In genomic region chr2:172558674-172559468, GRCm38 (mm10) we compare ENCODE assay signal across 21 mouse cellular contexts. TPM values are rescaled to one million over a fixed set of nuclear protein-coding genes. Genes with fewer than 3 reads are reported as not detected.
DNase-seq lines count a peak whose midpoint lies in the region; ATAC-seq lines count a peak whose summit lies in the region.
"Had no signal": no experiment of that assay in that cellular context is flagged by ENCODE, and none has a peak within 500 bp of the region (broad histone marks: within the 10 kb centered on the region; RNA-seq: fewer than 3 reads in every experiment).

No protein-coding gene starts in this region.

- H3K27me3 ChIP-seq in kidney, embryonic 14.5 days (ENCODE audit: control insufficient read depth, insufficient read depth, low read length) = peaks cover 39% of the 10 kb centered on the region
- peaks cover 59% of the 10 kb centered on the region for H3K27me3 ChIP-seq in forebrain, embryonic 13.5 days
- H3K27me3 ChIP-seq in heart, embryonic 11.5 days (ENCODE audit: control insufficient read depth, insufficient read depth, low read length) = peaks cover 35% of the 10 kb centered on the region
- peaks cover 80% of the 10 kb centered on the region for H3K27me3 ChIP-seq in hindbrain, embryonic 14.5 days (ENCODE audit: control insufficient read depth, insufficient read depth, low read length)

- H3K9me3 ChIP-seq in kidney, embryonic 14.5 days (ENCODE audit: control insufficient read depth, low read length) = no peaks in the 10 kb centered on the region
- no peaks in the 10 kb centered on the region for H3K9me3 ChIP-seq in forebrain, embryonic 13.5 days (replicated peaks)
- no peaks in the 10 kb centered on the region for H3K9me3 ChIP-seq in heart, embryonic 11.5 days (replicated peaks; ENCODE audit: control insufficient read depth, low read length)
- no peaks in the 10 kb centered on the region for H3K9me3 ChIP-seq in hindbrain, embryonic 14.5 days (ENCODE audit: control insufficient read depth, low read length)
- H3K9me3 ChIP-seq: liver, embryonic 12.5 days; stomach, embryonic 15.5 days had no signal

- no peak overlapping the region for H3K4me3 ChIP-seq in kidney, embryonic 14.5 days (ENCODE audit: low read length)
- H3K4me3 ChIP-seq in forebrain, embryonic 13.5 days = no peak overlapping the region
- no peak overlapping the region for H3K4me3 ChIP-seq in heart, embryonic 11.5 days (ENCODE audit: low read depth, low read length)
- no peak overlapping the region for H3K4me3 ChIP-seq in hindbrain, embryonic 14.5 days (replicated peaks; ENCODE audit: low read length)
- H3K4me3 ChIP-seq: left cerebral cortex, adult 2 months; liver, embryonic 12.5 days; stomach, embryonic 15.5 days had no signal

- DNase-seq in kidney, postnatal 4 days = no peak
- DNase-seq in retina, postnatal 1 day = peak; percentile 34
- no peak for DNase-seq in retina, embryonic 14.5 days (ENCODE audit: low spot score)
- no peak for DNase-seq in hindbrain, embryonic 14.5 days (ENCODE audit: low spot score)
- DNase-seq: cerebellum, adult 2 months; heart, adult 18-20 months; heart, postnatal 4 days; kidney, postnatal 25 days; layer of hippocampus, adult 9-11 months; lung, adult 2 months; lung, postnatal 4 days; thymus, adult 2 months had no signal

- no peak overlapping the region for H3K9ac ChIP-seq in kidney, embryonic 14.5 days (ENCODE audit: low read depth, low read length)
- no peak overlapping the region for H3K9ac ChIP-seq in forebrain, embryonic 13.5 days
- no peak overlapping the region for H3K9ac ChIP-seq in heart, embryonic 11.5 days (ENCODE audit: low read depth, low read length)
- no peak overlapping the region for H3K9ac ChIP-seq in hindbrain, embryonic 14.5 days
- H3K9ac ChIP-seq: liver, embryonic 12.5 days; stomach, embryonic 15.5 days had no signal

- ATAC-seq in kidney, embryonic 14.5 days (ENCODE audit: low FRiP score, low TSS enrichment) = peak; percentile 29; the same call in 1 of the 2 replicates
- peak; percentile 42; the same call in 1 of the 2 replicates for ATAC-seq in forebrain, embryonic 13.5 days
- no peak for ATAC-seq in heart, embryonic 11.5 days (replicated peaks; ENCODE audit: insufficient number of reproducible peaks, low FRiP score, low TSS enrichment)
- ATAC-seq in hindbrain, embryonic 14.5 days (ENCODE audit: low FRiP score) = no peak
- ATAC-seq: hindbrain, embryonic 16.5 days; intestine, postnatal 0 days; liver, embryonic 12.5 days had no signal

- H3K27ac ChIP-seq in kidney, embryonic 14.5 days (ENCODE audit: low read depth, low read length) = no peak overlapping the region
- no peak overlapping the region for H3K27ac ChIP-seq in forebrain, embryonic 13.5 days
- H3K27ac ChIP-seq in heart, embryonic 11.5 days (ENCODE audit: low read depth, low read length) = no peak overlapping the region
- H3K27ac ChIP-seq in hindbrain, embryonic 14.5 days = no peak overlapping the region
- H3K27ac ChIP-seq: left cerebral cortex, adult 2 months; liver, embryonic 12.5 days; stomach, embryonic 15.5 days had no signal

- WGBS in kidney, embryonic 14.5 days = 41% methylated on average over 21 of the region's 21 CpGs
- 12% methylated on average over 21 of the region's 21 CpGs for WGBS in forebrain, embryonic 13.5 days
- WGBS in heart, embryonic 11.5 days (ENCODE audit: insufficient replicate concordance) = 50% methylated on average over 21 of the region's 21 CpGs
- WGBS in hindbrain, embryonic 14.5 days = 36% methylated on average over 21 of the region's 21 CpGs

- H3K4me1 ChIP-seq in kidney, embryonic 14.5 days (ENCODE audit: control insufficient read depth, insufficient read depth, low read length) = 0 out of 2 replicates have a peak, but pooled peaks cover 7% of the 10 kb centered on the region
- H3K4me1 ChIP-seq in forebrain, embryonic 13.5 days = peaks cover 37% of the 10 kb centered on the region
- H3K4me1 ChIP-seq in heart, embryonic 11.5 days (ENCODE audit: control insufficient read depth, insufficient read depth, low read length) = 0 out of 2 replicates have a peak, but pooled peaks cover 3% of the 10 kb centered on the region
- no peaks in the 10 kb centered on the region for H3K4me1 ChIP-seq in hindbrain, embryonic 14.5 days (replicated peaks; ENCODE audit: control insufficient read depth, insufficient read depth, low read length)
- H3K4me1 ChIP-seq: liver, embryonic 12.5 days; stomach, embryonic 15.5 days had no signal

- H3K4me2 ChIP-seq in kidney, embryonic 14.5 days (replicated peaks; ENCODE audit: low read depth, low read length) = no peak overlapping the region
- H3K4me2 ChIP-seq in forebrain, embryonic 13.5 days = peak overlapping the region; percentile 33
- H3K4me2 ChIP-seq in heart, embryonic 11.5 days = no peak overlapping the region
- no peak overlapping the region for H3K4me2 ChIP-seq in hindbrain, embryonic 14.5 days (replicated peaks)
- H3K4me2 ChIP-seq: liver, embryonic 12.5 days; stomach, embryonic 15.5 days had no signal

- H3K36me3 ChIP-seq in kidney, embryonic 14.5 days (ENCODE audit: control insufficient read depth, insufficient read depth, low read length) = no peaks in the 10 kb centered on the region
- H3K36me3 ChIP-seq in forebrain, embryonic 13.5 days (ENCODE audit: poor library complexity, severe bottlenecking) = 0 out of 2 replicates have a peak, but pooled peaks cover 9% of the 10 kb centered on the region
- H3K36me3 ChIP-seq in heart, embryonic 11.5 days (ENCODE audit: control insufficient read depth, insufficient read depth, low read length) = no peaks in the 10 kb centered on the region
- no peaks in the 10 kb centered on the region for H3K36me3 ChIP-seq in hindbrain, embryonic 14.5 days (replicated peaks; ENCODE audit: control insufficient read depth, insufficient read depth)
- H3K36me3 ChIP-seq: liver, embryonic 12.5 days; stomach, embryonic 15.5 days had no signal

RNA-seq across cellular contexts. Expression of gene Tfap2c, which starts 9.5 kb away (rescaled TPM):
- polyA plus RNA-seq in kidney, embryonic 14.5 days (2014; fragmentation: Nextera tagmentation; extraction: Ambion mirVana) = 0.60 and 0.66 TPM in 2 replicates
- 35.1 and 35.4 TPM in 2 replicates for polyA plus RNA-seq in forebrain, embryonic 13.5 days (2015; fragmentation: Nextera tagmentation; extraction: Ambion mirVana)
- polyA plus RNA-seq in heart, embryonic 11.5 days (2014; fragmentation: Nextera tagmentation; extraction: Ambion mirVana) = 0.21 and 0.30 TPM in 2 replicates
- 0.28 and 0.30 TPM in 2 replicates for polyA plus RNA-seq in hindbrain, embryonic 14.5 days (2014; fragmentation: Nextera tagmentation; extraction: Ambion mirVana)
- polyA plus RNA-seq: heart, embryonic 14.5 days; intestine, postnatal 0 days; liver, embryonic 12.5 days had no signal

Comparison
In these comparisons a context has a peak if more than half of its experiments do, and no peak if none do; other contexts are left out.
1. ATAC-seq: peak in kidney, embryonic 14.5 days (single experiment) and forebrain, embryonic 13.5 days (single experiment); none in heart, embryonic 11.5 days (single experiment) and hindbrain, embryonic 14.5 days (single experiment).
2. RNA of gene Tfap2c, which starts 9.5 kb away (polyA plus RNA-seq): 35.1 to 35.4 TPM in forebrain, embryonic 13.5 days; 0.60 to 0.66 TPM in kidney, embryonic 14.5 days, 0.21 to 0.30 TPM in heart, embryonic 11.5 days and 0.28 to 0.30 TPM in hindbrain, embryonic 14.5 days; every median in the first group is over 10 times any median in the second.